9 mouse cellular contexts compared by ENCODE assay signal in the genomic region with DNA sequence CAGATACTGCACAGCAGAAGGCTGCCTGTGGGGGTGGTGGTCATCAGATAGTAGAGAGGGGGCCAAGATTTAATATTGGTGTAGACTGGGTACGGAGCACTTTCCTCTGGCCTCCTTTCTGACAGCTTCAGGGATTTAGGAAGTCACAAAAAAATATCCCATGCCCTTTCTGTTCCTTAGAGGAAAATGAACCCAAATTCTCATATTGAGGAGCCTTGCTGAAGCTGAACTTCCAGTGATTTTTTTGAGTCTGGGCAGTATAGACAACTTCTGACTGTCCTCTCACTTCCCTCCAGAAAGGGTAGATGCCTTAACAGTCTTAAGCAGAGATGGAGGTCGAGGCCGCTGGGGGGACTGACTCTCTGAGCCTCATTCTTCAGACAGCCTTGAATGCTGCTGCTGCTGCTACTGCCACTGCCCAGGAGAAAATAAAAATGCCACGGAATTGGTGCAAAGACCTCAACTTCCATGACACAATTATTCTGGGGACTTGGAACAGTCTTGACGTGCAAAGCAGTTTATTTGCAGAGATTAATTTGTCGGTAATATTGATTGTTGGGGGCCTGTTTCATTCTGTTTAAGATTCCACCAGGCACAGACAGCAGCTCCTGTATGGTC.
DNase-seq lines count a peak whose midpoint lies in the region; ATAC-seq and TF ChIP-seq lines count a peak whose summit lies in the region.
"Had no signal": no experiment of that assay in that cellular context is flagged by ENCODE, and none has a peak within 500 bp of the region (broad histone marks: within the 10 kb centered on the region; RNA-seq: fewer than 3 reads in every experiment).

No protein-coding gene starts in this region.

- ATAC-seq in intestine, embryonic 14.5 days (replicated peaks; ENCODE audit: low FRiP score, low TSS enrichment, low read depth) = no peak
- no peak for ATAC-seq in intestine, embryonic 16.5 days
- ATAC-seq in embryonic facial prominence, embryonic 11.5 days (replicated peaks; ENCODE audit: insufficient number of reproducible peaks, low FRiP score, low TSS enrichment, low read depth) = no peak
- ATAC-seq in hindbrain, postnatal 0 days = no peak
- no peak for ATAC-seq in neural tube, embryonic 11.5 days (ENCODE audit: insufficient read depth, low FRiP score, low TSS enrichment)

- no peak overlapping the region for H3K9ac ChIP-seq in intestine, embryonic 14.5 days (ENCODE audit: low read length)
- no peak overlapping the region for H3K9ac ChIP-seq in intestine, embryonic 16.5 days (ENCODE audit: low read depth, low read length)
- no peak overlapping the region; the same call in 1 of the 2 replicates for H3K9ac ChIP-seq in embryonic facial prominence, embryonic 11.5 days (replicated peaks; ENCODE audit: low read length)
- H3K9ac ChIP-seq in hindbrain, postnatal 0 days (replicated peaks; ENCODE audit: low read length) = no peak overlapping the region
- H3K9ac ChIP-seq in neural tube, embryonic 11.5 days (ENCODE audit: low read length) = no peak overlapping the region; the same call in 1 of the 2 replicates
- H3K9ac ChIP-seq: liver, embryonic 14.5 days had no signal

- no peaks in the 10 kb centered on the region for H3K9me3 ChIP-seq in intestine, embryonic 14.5 days (ENCODE audit: control insufficient read depth, low read length)
- no peaks in the 10 kb centered on the region for H3K9me3 ChIP-seq in intestine, embryonic 16.5 days (ENCODE audit: control insufficient read depth, low read length)
- H3K9me3 ChIP-seq in embryonic facial prominence, embryonic 11.5 days (replicated peaks; ENCODE audit: control insufficient read depth, low read length) = no peaks in the 10 kb centered on the region
- no peaks in the 10 kb centered on the region for H3K9me3 ChIP-seq in hindbrain, postnatal 0 days (ENCODE audit: low read length)
- H3K9me3 ChIP-seq in neural tube, embryonic 11.5 days (ENCODE audit: control insufficient read depth, low read length) = no peaks in the 10 kb centered on the region

- no peak overlapping the region for H3K27ac ChIP-seq in intestine, embryonic 14.5 days (ENCODE audit: low read depth)
- H3K27ac ChIP-seq in intestine, embryonic 16.5 days (ENCODE audit: low read length) = no peak overlapping the region
- H3K27ac ChIP-seq in embryonic facial prominence, embryonic 11.5 days (replicated peaks; ENCODE audit: low read depth, low read length) = no peak overlapping the region
- no peak overlapping the region for H3K27ac ChIP-seq in hindbrain, postnatal 0 days
- H3K27ac ChIP-seq in neural tube, embryonic 11.5 days (ENCODE audit: low read depth, low read length) = no peak overlapping the region
- H3K27ac ChIP-seq: liver, embryonic 14.5 days had no signal

- no peaks in the 10 kb centered on the region for H3K36me3 ChIP-seq in intestine, embryonic 14.5 days (ENCODE audit: control insufficient read depth, insufficient read depth, low read length)
- H3K36me3 ChIP-seq in intestine, embryonic 16.5 days (ENCODE audit: control insufficient read depth, insufficient read depth, low read length) = no peaks in the 10 kb centered on the region
- no peaks in the 10 kb centered on the region for H3K36me3 ChIP-seq in embryonic facial prominence, embryonic 11.5 days (replicated peaks; ENCODE audit: control insufficient read depth, insufficient read depth, low read depth, low read length)
- no peaks in the 10 kb centered on the region for H3K36me3 ChIP-seq in hindbrain, postnatal 0 days (ENCODE audit: insufficient read depth, low read length)
- no peaks in the 10 kb centered on the region for H3K36me3 ChIP-seq in neural tube, embryonic 11.5 days (ENCODE audit: control insufficient read depth, insufficient read depth, low read length)

- peaks cover 27% of the 10 kb centered on the region for H3K27me3 ChIP-seq in intestine, embryonic 14.5 days (replicated peaks; ENCODE audit: control insufficient read depth, insufficient read depth, low read length)
- peaks cover 10% of the 10 kb centered on the region for H3K27me3 ChIP-seq in intestine, embryonic 16.5 days (replicated peaks; ENCODE audit: control insufficient read depth, insufficient read depth, low read length)
- H3K27me3 ChIP-seq in embryonic facial prominence, embryonic 11.5 days (ENCODE audit: control insufficient read depth, insufficient read depth, low read length) = no peaks in the 10 kb centered on the region
- H3K27me3 ChIP-seq in hindbrain, postnatal 0 days (ENCODE audit: insufficient read depth, low read length) = peaks cover 6% of the 10 kb centered on the region; the same call in 1 of the 2 replicates
- H3K27me3 ChIP-seq in neural tube, embryonic 11.5 days (ENCODE audit: control insufficient read depth, insufficient read depth, low read length) = peaks cover 4% of the 10 kb centered on the region; the same call in 1 of the 2 replicates

- WGBS in intestine, embryonic 14.5 days = 23% methylated on average over 6 of the region's 6 CpGs
- 42% methylated on average over 6 of the region's 6 CpGs for WGBS in intestine, embryonic 16.5 days
- WGBS in embryonic facial prominence, embryonic 11.5 days = 17% methylated on average over 6 of the region's 6 CpGs
- WGBS in hindbrain, postnatal 0 days = 36% methylated on average over 6 of the region's 6 CpGs
- 27% methylated on average over 6 of the region's 6 CpGs for WGBS in neural tube, embryonic 11.5 days

- H3K4me3 ChIP-seq in intestine, embryonic 14.5 days (ENCODE audit: low read depth, low read length) = no peak overlapping the region
- no peak overlapping the region for H3K4me3 ChIP-seq in intestine, embryonic 16.5 days (ENCODE audit: low read length)
- no peak overlapping the region for H3K4me3 ChIP-seq in embryonic facial prominence, embryonic 11.5 days (ENCODE audit: low read depth, low read length)
- H3K4me3 ChIP-seq in hindbrain, postnatal 0 days (ENCODE audit: low read length) = no peak overlapping the region
- no peak overlapping the region for H3K4me3 ChIP-seq in neural tube, embryonic 11.5 days (ENCODE audit: low read depth, low read length)

- peak; percentile 53 for DNase-seq in intestine, embryonic 14.5 days (ENCODE audit: low spot score)
- DNase-seq in embryonic facial prominence, embryonic 11.5 days (ENCODE audit: low spot score) = peak; percentile 44
- DNase-seq in hindbrain, postnatal 0 days (ENCODE audit: low spot score) = no peak
- no peak for DNase-seq in neural tube, embryonic 11.5 days (ENCODE audit: low spot score)
- DNase-seq in right cerebral cortex, postnatal 10 days (ENCODE audit: low spot score in 2 of 2) = no peak
- DNase-seq in right cerebral cortex, postnatal 36 days (ENCODE audit: low spot score in 2 of 2) = no peak
- DNase-seq: layer of hippocampus, postnatal 36 days had no signal

- no peak for TF ChIP-seq CTCF in hindbrain, postnatal 0 days (IDR thresholded peaks at IDR 0.05; ENCODE audit: low read depth)

- H3K4me1 ChIP-seq in intestine, embryonic 14.5 days (replicated peaks; ENCODE audit: control insufficient read depth, insufficient read depth, low read length) = peaks cover 33% of the 10 kb centered on the region
- peaks cover 5% of the 10 kb centered on the region; the same call in 1 of the 2 replicates for H3K4me1 ChIP-seq in intestine, embryonic 16.5 days (ENCODE audit: control insufficient read depth, insufficient read depth, low read length)
- peaks cover 5% of the 10 kb centered on the region; the same call in 1 of the 2 replicates for H3K4me1 ChIP-seq in embryonic facial prominence, embryonic 11.5 days (ENCODE audit: control insufficient read depth, insufficient read depth, low read length)
- 0 out of 2 replicates have a peak, but pooled peaks cover 5% of the 10 kb centered on the region for H3K4me1 ChIP-seq in hindbrain, postnatal 0 days (ENCODE audit: insufficient read depth, low read length)
- peaks cover 17% of the 10 kb centered on the region for H3K4me1 ChIP-seq in neural tube, embryonic 11.5 days (ENCODE audit: control insufficient read depth, insufficient read depth, low read length)

- H3K4me2 ChIP-seq in intestine, embryonic 14.5 days (ENCODE audit: low read length) = no peak overlapping the region
- no peak overlapping the region for H3K4me2 ChIP-seq in intestine, embryonic 16.5 days (ENCODE audit: low read depth, low read length)
- H3K4me2 ChIP-seq in embryonic facial prominence, embryonic 11.5 days (ENCODE audit: low read depth, low read length) = no peak overlapping the region
- H3K4me2 ChIP-seq in hindbrain, postnatal 0 days (ENCODE audit: low read depth, low read length) = peak overlapping the region; percentile 70; the same call in 1 of the 2 replicates
- peak overlapping the region; percentile 37; the same call in 1 of the 2 replicates for H3K4me2 ChIP-seq in neural tube, embryonic 11.5 days (ENCODE audit: low read depth)

Comparison
In these comparisons a context has a peak if more than half of its experiments do, and no peak if none do; other contexts are left out.
1. DNase-seq: peak in intestine, embryonic 14.5 days (single experiment) and embryonic facial prominence, embryonic 11.5 days (single experiment); none in hindbrain, postnatal 0 days (single experiment), neural tube, embryonic 11.5 days (single experiment), right cerebral cortex, postnatal 10 days (0 of 2) and right cerebral cortex, postnatal 36 days (0 of 2).
2. H3K4me2 ChIP-seq: peak in hindbrain, postnatal 0 days (single experiment) and neural tube, embryonic 11.5 days (single experiment); none in intestine, embryonic 14.5 days (single experiment), intestine, embryonic 16.5 days (single experiment) and embryonic facial prominence, embryonic 11.5 days (single experiment).